Mouse (Mus musculus) hindbrain, postnatal 0 days (tissue): ENCODE measurements around the gene Ms4a4a. TPM values are rescaled to one million over a fixed set of nuclear protein-coding genes. Genes with fewer than 3 reads are reported as not detected.

Experiments
- ATAC-seq: fragments of 200-750 bp; cut with Nextera tagmentation; 2 replicates; pipeline ENCODE4 v1.8.0; 2017; ENCODE audit warnings: mild to moderate bottlenecking, moderate TSS enrichment, moderate library complexity
- DNase-seq: peaks from one replicate; pipeline ENCODE4 v3.0.0-alpha.2; 2015; ENCODE audit warnings: low spot score
- H3K27ac ChIP-seq: fragments of 300-500 bp; sonication (generic); 2 replicates; pipeline ENCODE4 v1.5.1; 2014; ENCODE audit warnings: mild to moderate bottlenecking
- H3K27me3 ChIP-seq: fragments of 300-500 bp; sonication (generic); 2 replicates; pipeline ENCODE4 v1.6.1; 2014; ENCODE audit warnings: low read length, mixed read lengths; ENCODE audit not compliant: insufficient read depth
- H3K36me3 ChIP-seq: fragments of 300-500 bp; sonication (generic); 2 replicates; pipeline ENCODE4 v1.6.1; 2014; ENCODE audit warnings: low read length, mixed read lengths; ENCODE audit not compliant: insufficient read depth
- H3K4me1 ChIP-seq: fragments of 300-500 bp; sonication (generic); 2 replicates; pipeline ENCODE4 v1.6.1; 2014; ENCODE audit warnings: antibody characterized with exemption, low read length, mixed read lengths; ENCODE audit not compliant: insufficient read depth
- H3K4me2 ChIP-seq: fragments of 300-500 bp; sonication (generic); 2 replicates; pipeline ENCODE4 v1.6.1; 2014; ENCODE audit warnings: low read depth, mild to moderate bottlenecking, low read length, moderate library complexity, mixed read lengths
- H3K4me3 ChIP-seq: fragments of 300-500 bp; sonication (generic); 2 replicates; pipeline ENCODE4 v1.5.1; 2014; ENCODE audit warnings: low read length
- H3K9ac ChIP-seq: fragments of 300-500 bp; sonication (generic); replicated peaks from 2 replicates; pipeline ENCODE4 v1.6.1; 2014; ENCODE audit warnings: mild to moderate bottlenecking, low read length, moderate library complexity, mixed read lengths
- H3K9me3 ChIP-seq: fragments of 300-500 bp; sonication (generic); 2 replicates; pipeline ENCODE4 v1.6.1; 2016; ENCODE audit warnings: low read length, mixed read lengths
- CTCF ChIP-seq: IDR thresholded peaks from 2 replicates; pipeline ENCODE4 v1.5.1; 2016; ENCODE audit warnings: antibody characterized with exemption, control low read depth, low read depth
- WGBS: fragments of 180-500 bp; shearing (Covaris S2); extraction: QIAGEN DNeasy Blood & Tissue Kit; methylation state at CpG from one replicate; pipeline ENCODE4 v1.1.7; 2014; 5-methylcytosine and 5-hydroxymethylcytosine counted together
- polyA plus RNA-seq: library from polyadenylated mRNA; unstranded; fragments of >200 nt; fragmentation: Nextera tagmentation; extraction: Ambion mirVana; gene quantifications from 2 replicates; pipeline ENCODE4 v1.2.1, GENCODE M21; 2015
- total RNA-seq: library from RNA; depleted of rRNA; stranded (reverse); fragments of >200 nt; gene quantifications from 2 replicates; pipeline ENCODE4 v1.2.3, GENCODE M21; 2014; rRNA removed

The Ms4a4a gene
- total and polyA plus RNA-seq, 2 experiments from 2014 or later = 1.5 to 2.1 TPM

DNA sequence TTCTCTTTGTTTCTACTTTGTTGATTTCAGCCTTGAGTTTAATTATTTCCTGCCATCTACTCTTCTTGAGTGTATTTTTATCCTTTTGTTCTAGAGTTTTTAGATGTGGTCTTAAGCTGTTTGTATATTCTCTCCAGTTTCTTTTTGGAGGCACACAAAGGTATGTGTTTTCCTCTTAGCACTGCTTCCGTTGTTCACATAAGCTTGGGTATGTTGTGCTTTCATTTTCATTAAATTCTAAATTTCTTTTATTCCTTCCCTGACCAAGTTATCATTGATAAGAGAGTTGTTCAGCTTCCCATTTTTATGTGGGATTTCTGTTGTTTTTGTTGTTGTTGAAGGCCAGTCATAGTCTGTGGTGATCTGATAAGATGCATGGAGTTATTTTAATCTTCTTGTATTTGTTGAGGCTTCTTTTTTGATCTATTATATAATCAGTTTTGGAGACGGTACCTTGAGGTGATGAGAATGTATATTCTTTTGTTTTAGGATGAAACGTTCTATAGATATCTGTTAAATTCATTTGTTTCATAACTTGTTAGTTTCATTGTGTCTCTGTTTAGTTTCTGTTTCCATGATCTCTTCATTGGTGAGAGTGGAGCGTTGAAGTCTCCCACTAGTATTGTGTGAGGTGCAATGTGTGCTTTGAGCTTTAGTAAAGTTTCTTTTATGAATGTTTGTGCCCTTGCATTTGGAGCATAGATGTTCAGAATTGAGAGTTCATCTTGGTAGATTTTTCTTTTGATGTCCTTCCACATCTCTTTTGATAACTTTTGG lies 59.9 kb downstream of the Ms4a4a start:
- DNase-seq (no peak), ATAC-seq (no peak)
- TF ChIP-seq CTCF = no peak
- Histone ChIP-seq H3K36me3 (no peaks in the 10 kb centered on the region), H3K4me2 (no peak overlapping the region), H3K4me1 (no peaks in the 10 kb centered on the region), H3K9me3 (no peaks in the 10 kb centered on the region), H3K9ac (no peak overlapping the region), H3K4me3 (no peak overlapping the region), H3K27ac (no peak overlapping the region), H3K27me3 (no peaks in the 10 kb centered on the region)
- 92% methylated on average over 4 of the region's 4 CpGs for WGBS

Other genes starting within 250 kb of the Ms4a4a start
- gene 1700017D01Rik, start 244.6 kb upstream of the Ms4a4a start, total RNA-seq = not detected in 2 replicates
- not detected in 2 replicates for gene 1700017D01Rik, start 244.6 kb upstream of the Ms4a4a start, polyA plus RNA-seq
- gene 1700025F22Rik, start 210.2 kb upstream of the Ms4a4a start, total RNA-seq = not detected in 2 replicates
- gene 1700025F22Rik, start 210.2 kb upstream of the Ms4a4a start, polyA plus RNA-seq = not detected in 2 replicates
- not detected in 2 replicates for gene Ms4a13, start 178.8 kb upstream of the Ms4a4a start, total RNA-seq
- gene Ms4a13, start 178.8 kb upstream of the Ms4a4a start, polyA plus RNA-seq = not detected in 2 replicates
- gene Ms4a12, start 143.1 kb upstream of the Ms4a4a start, total RNA-seq = not detected in 2 replicates
- gene Ms4a12, start 143.1 kb upstream of the Ms4a4a start, polyA plus RNA-seq = not detected in 2 replicates
- gene Ms4a1, start 109.3 kb upstream of the Ms4a4a start, total RNA-seq = not detected in 2 replicates
- not detected in 2 replicates for gene Ms4a1, start 109.3 kb upstream of the Ms4a4a start, polyA plus RNA-seq
- gene Ms4a5, start 91.7 kb upstream of the Ms4a4a start, total RNA-seq = not detected in 2 replicates
- not detected in 2 replicates for gene Ms4a5, start 91.7 kb upstream of the Ms4a4a start, polyA plus RNA-seq
- not detected in 2 replicates for gene Ms4a14, start 61.1 kb upstream of the Ms4a4a start, total RNA-seq
- not detected in 2 replicates for gene Ms4a14, start 61.1 kb upstream of the Ms4a4a start, polyA plus RNA-seq
- gene Ms4a7, start 39.4 kb upstream of the Ms4a4a start, total RNA-seq = 0.10 and 0.22 TPM in 2 replicates
- gene Ms4a7, start 39.4 kb upstream of the Ms4a4a start, polyA plus RNA-seq = 2.3 and 3.9 TPM in 2 replicates
- gene Ms4a4c, start 29.2 kb downstream of the Ms4a4a start, total RNA-seq = not detected in 2 replicates
- 0.20 and 0.23 TPM in 2 replicates for gene Ms4a4c, start 29.2 kb downstream of the Ms4a4a start, polyA plus RNA-seq
- not detected in 2 replicates for gene Ms4a4b, start 68.0 kb downstream of the Ms4a4a start, total RNA-seq
- gene Ms4a4b, start 68.0 kb downstream of the Ms4a4a start, polyA plus RNA-seq = not detected in 2 replicates
- 0.32 and 2.3 TPM in 2 replicates for gene Ms4a6c, start 93.8 kb downstream of the Ms4a4a start, total RNA-seq
- gene Ms4a6c, start 93.8 kb downstream of the Ms4a4a start, polyA plus RNA-seq = 2.4 and 3.3 TPM in 2 replicates
- not detected in 2 replicates for gene Gm8369, start 110.4 kb downstream of the Ms4a4a start, total RNA-seq
- gene Gm8369, start 110.4 kb downstream of the Ms4a4a start, polyA plus RNA-seq = not detected in 2 replicates
- 3.1 and 8.7 TPM in 2 replicates for gene Ms4a6b, start 141.0 kb downstream of the Ms4a4a start, total RNA-seq
- gene Ms4a6b, start 141.0 kb downstream of the Ms4a4a start, polyA plus RNA-seq = 2.3 and 2.6 TPM in 2 replicates
- gene Ms4a4d, start 161.3 kb downstream of the Ms4a4a start, total RNA-seq = not detected in 2 replicates
- gene Ms4a4d, start 161.3 kb downstream of the Ms4a4a start, polyA plus RNA-seq = not detected in 2 replicates
- gene Ms4a6d, start 229.3 kb downstream of the Ms4a4a start, total RNA-seq = 3.0 and 3.2 TPM in 2 replicates
- 2.3 and 3.0 TPM in 2 replicates for gene Ms4a6d, start 229.3 kb downstream of the Ms4a4a start, polyA plus RNA-seq
- 3.7 TPM in 1 of 2 replicates, not detected in the other for gene Ms4a2, start 248.2 kb downstream of the Ms4a4a start, total RNA-seq
- gene Ms4a2, start 248.2 kb downstream of the Ms4a4a start, polyA plus RNA-seq = 0.19 and 0.36 TPM in 2 replicates